Mouse (Mus musculus): ENCODE results near the gene Grin3b. TPM values are rescaled to one million over a fixed set of nuclear protein-coding genes. Genes with fewer than 3 reads are reported as not detected.

Grin3b gene
- polyA plus RNA-seq, 1 experiment from 2014 or later, result 0.43 TPM

DNA sequence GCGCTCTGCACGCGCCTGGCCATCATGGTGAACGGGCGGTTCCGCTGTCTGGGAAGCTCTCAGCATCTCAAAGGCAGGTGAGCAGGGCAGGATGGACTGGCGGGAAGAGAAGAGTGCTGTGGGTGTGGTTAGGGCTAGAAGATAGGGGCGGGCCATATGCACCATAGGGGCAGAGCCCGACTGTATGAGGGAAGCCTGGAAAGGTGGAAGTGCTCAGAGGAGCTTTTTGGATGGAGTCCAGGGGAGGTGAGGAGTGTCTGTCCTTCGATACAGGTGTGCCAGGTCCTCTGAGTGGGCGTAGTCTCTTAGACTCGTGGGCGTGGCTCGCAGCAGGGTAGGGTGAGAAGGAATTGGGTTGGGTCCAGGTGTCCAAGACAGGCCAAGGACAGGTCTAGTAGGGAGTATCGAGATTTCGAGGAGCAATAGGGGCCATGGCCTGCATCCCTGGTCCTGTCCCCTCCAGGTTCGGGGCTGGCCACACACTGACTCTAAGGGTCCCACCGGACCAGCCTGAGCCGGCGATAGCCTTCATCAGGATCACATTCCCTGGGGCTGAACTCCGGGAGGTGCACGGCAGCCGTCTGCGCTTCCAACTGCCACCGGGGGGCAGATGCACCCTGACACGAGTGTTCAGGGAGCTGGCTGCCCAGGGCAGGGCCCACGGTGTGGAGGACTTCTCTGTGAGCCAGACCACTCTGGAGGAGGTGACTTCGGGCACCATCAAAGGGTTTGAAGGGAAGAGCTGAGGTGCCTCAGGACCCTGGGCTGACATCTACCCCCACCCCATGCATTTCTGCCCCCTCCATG, 44.2 kb downstream of the Grin3b start:
- H3K4me1 ChIP-seq (ENCODE audit: control insufficient read depth, insufficient read depth, low read length), result no peaks in the 10 kb centered on the region
- H3K27me3 ChIP-seq (ENCODE audit: control insufficient read depth, insufficient read depth, low read length), result peaks cover 36% of the 10 kb centered on the region
- H3K36me3 ChIP-seq (ENCODE audit: control insufficient read depth, insufficient read depth, low read length), result peaks cover 14% of the 10 kb centered on the region; the same call in 1 of the 2 replicates
- H3K27ac ChIP-seq (ENCODE audit: low read depth, low read length), result no peak overlapping the region
- 22% methylated on average over 28 of the region's 28 CpGs for WGBS
- ATAC-seq (ENCODE audit: low read depth), result no peak
- H3K9ac ChIP-seq (replicated peaks; ENCODE audit: low read depth, low read length), result no peak overlapping the region
- H3K9me3 ChIP-seq (ENCODE audit: control insufficient read depth, low read length), result no peaks in the 10 kb centered on the region
- H3K4me3 ChIP-seq (ENCODE audit: low read depth, low read length), result no peak overlapping the region
- no peak overlapping the region for H3K4me2 ChIP-seq (ENCODE audit: low read depth, low read length)

DNA sequence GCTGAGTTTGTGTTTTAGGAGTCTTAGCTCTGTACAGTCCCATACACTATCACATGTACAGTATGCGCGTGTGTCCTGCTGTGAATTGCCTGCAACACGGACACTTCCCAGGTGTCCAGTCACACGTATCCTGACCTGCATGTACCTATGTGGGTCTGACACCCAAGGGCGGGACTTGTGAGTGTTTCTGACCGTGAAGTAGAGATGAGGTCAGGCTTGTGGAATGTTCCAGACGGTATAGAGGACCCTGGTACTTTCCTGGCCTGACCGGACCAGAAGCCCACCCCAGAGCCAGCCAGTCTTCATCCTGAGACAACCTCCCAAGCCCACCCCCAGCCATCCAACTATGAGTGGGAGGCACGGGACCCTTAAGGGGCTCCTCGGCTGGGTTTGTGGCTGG, 45.1 kb downstream of the Grin3b start:
- Histone ChIP-seq H3K4me2 (ENCODE audit: low read depth, low read length) (no peak overlapping the region), H3K4me1 (ENCODE audit: control insufficient read depth, insufficient read depth, low read length) (no peaks in the 10 kb centered on the region), H3K4me3 (ENCODE audit: low read depth, low read length) (no peak overlapping the region), H3K27me3 (ENCODE audit: control insufficient read depth, insufficient read depth, low read length) (peaks cover 42% of the 10 kb centered on the region), H3K36me3 (ENCODE audit: control insufficient read depth, insufficient read depth, low read length) (peaks cover 9% of the 10 kb centered on the region; the same call in 1 of the 2 replicates), H3K9me3 (ENCODE audit: control insufficient read depth, low read length) (no peaks in the 10 kb centered on the region), H3K27ac (ENCODE audit: low read depth, low read length) (no peak overlapping the region), H3K9ac (replicated peaks; ENCODE audit: low read depth, low read length) (no peak overlapping the region)
- 85% methylated on average over 10 of the region's 10 CpGs for WGBS
- ATAC-seq (ENCODE audit: low read depth), result no peak

DNA sequence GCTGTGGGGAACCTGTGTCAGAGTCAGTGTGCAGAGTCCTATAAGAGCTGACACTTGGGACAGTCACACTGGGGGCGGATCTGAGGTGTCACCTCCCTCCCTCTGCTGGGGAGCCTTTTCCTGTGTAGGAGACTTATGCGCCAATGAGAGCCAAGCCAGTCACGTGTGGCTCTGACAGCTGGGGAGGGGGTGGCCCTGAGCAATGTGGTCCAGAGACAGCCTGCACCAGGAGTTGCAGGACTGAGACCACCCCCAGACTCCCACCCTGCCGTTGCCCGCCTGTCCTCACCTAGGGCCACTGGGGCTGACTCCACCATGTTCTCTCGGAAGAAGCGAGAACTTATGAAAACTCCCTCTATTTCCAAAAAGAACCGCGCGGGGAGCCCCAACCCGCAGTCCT, 46.0 kb downstream of the Grin3b start, which contains the start of gene Arhgap45:
Gene Arhgap45 (plus strand): TSS at position 143 of the 400 bp plus-strand sequence.
- Histone ChIP-seq H3K27ac (ENCODE audit: low read depth, low read length) (no peak within 1 kb of the TSS), H3K36me3 (ENCODE audit: control insufficient read depth, insufficient read depth, low read length) (0 out of 2 replicates have a peak, but pooled peaks cover 4% of the 10 kb centered on the region), H3K27me3 (ENCODE audit: control insufficient read depth, insufficient read depth, low read length) (peaks cover 43% of the 10 kb centered on the region), H3K9ac (replicated peaks; ENCODE audit: low read depth, low read length) (no peak within 1 kb of the TSS), H3K4me1 (ENCODE audit: control insufficient read depth, insufficient read depth, low read length) (no peaks in the 10 kb centered on the region), H3K4me3 (ENCODE audit: low read depth, low read length) (no peak within 1 kb of the TSS), H3K9me3 (ENCODE audit: control insufficient read depth, low read length) (no peaks in the 10 kb centered on the region), H3K4me2 (ENCODE audit: low read depth, low read length) (no peak within 1 kb of the TSS)
- WGBS, result 63% methylated on average over 11 of the region's 11 CpGs
- ATAC-seq (ENCODE audit: low read depth), result no peak

DNA sequence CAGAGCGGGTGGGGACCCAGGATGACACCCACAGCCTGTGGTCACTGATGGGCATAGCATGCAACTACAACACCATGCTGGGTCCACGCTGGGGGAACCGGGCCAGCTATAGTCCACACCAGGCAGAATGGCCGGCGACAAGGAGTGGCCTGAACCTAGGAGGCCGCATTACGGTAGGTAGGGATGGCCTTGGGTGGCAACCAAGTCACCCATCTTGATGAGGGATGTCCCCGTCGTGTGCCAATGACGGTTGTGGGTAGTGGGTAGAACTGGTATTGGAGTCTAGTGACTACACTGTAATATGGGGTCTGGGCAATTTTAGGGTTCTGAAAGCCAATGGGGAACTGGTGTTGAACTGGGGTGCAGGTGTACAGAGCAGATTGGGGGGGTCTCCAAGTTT, 46.4 kb downstream of the Grin3b start:
- ATAC-seq (ENCODE audit: low read depth), result no peak

DNA sequence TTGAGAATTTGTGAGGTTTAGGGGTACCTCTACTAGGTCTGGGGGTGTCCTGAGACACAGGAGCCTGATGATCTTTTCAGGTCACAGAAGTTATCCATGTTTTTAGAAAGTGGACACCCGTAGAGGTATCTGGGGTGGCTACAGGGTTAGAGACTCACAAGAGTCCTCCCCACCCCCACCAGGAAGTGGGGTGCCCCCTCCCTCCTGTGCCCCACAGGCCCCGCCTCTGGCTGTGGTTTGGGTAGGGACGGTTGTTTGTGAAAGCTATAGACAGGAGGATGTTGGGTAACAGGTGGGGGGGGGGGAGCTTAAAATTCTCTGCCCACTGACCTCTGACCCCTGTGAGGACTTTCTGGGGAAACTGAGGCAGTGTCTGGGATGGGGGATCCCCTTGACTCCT, 46.8 kb downstream of the Grin3b start:
- H3K27ac ChIP-seq (ENCODE audit: low read depth, low read length), result no peak overlapping the region
- no peak for ATAC-seq (ENCODE audit: low read depth)
- no peak overlapping the region for H3K9ac ChIP-seq (replicated peaks; ENCODE audit: low read depth, low read length)
- peaks cover 41% of the 10 kb centered on the region for H3K27me3 ChIP-seq (ENCODE audit: control insufficient read depth, insufficient read depth, low read length)
- WGBS, result 67% methylated on average over 2 of the region's 3 CpGs
- no peak overlapping the region for H3K4me2 ChIP-seq (ENCODE audit: low read depth, low read length)
- no peaks in the 10 kb centered on the region for H3K4me1 ChIP-seq (ENCODE audit: control insufficient read depth, insufficient read depth, low read length)
- no peaks in the 10 kb centered on the region for H3K36me3 ChIP-seq (ENCODE audit: control insufficient read depth, insufficient read depth, low read length)
- no peak overlapping the region for H3K4me3 ChIP-seq (ENCODE audit: low read depth, low read length)
- H3K9me3 ChIP-seq (ENCODE audit: control insufficient read depth, low read length), result no peaks in the 10 kb centered on the region

More for the DNA sequence above, 46.4 kb downstream of the Grin3b start:
- Histone ChIP-seq H3K4me2 (ENCODE audit: low read depth, low read length) (no peak overlapping the region), H3K4me1 (ENCODE audit: control insufficient read depth, insufficient read depth, low read length) (no peaks in the 10 kb centered on the region), H3K9ac (replicated peaks; ENCODE audit: low read depth, low read length) (no peak overlapping the region), H3K4me3 (ENCODE audit: low read depth, low read length) (no peak overlapping the region), H3K9me3 (ENCODE audit: control insufficient read depth, low read length) (no peaks in the 10 kb centered on the region), H3K27me3 (ENCODE audit: control insufficient read depth, insufficient read depth, low read length) (peaks cover 43% of the 10 kb centered on the region), H3K36me3 (ENCODE audit: control insufficient read depth, insufficient read depth, low read length) (0 out of 2 replicates have a peak, but pooled peaks cover 4% of the 10 kb centered on the region), H3K27ac (ENCODE audit: low read depth, low read length) (no peak overlapping the region)
- 88% methylated on average over 10 of the region's 10 CpGs for WGBS

DNA sequence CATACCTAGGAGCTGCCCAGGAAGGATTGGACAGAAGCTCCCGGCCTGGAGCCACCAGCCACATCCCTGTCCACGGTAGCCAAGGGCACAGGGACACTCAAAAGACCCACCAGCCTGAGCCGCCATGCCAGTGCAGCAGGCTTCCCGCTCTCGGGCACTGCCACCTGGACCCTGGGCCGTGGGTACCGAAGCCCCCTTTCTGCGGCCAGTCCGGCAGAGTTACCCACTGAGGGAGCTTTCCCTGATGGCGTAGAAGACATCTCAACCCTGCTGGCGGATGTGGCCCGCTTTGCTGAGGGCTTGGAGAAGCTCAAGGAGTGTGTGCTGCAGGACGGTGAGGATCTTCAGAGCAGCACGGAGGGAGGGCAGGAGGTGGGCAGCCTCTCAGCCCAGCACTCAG, 47.3 kb downstream of the Grin3b start:
- Histone ChIP-seq H3K4me3 (ENCODE audit: low read depth, low read length) (no peak overlapping the region), H3K9ac (replicated peaks; ENCODE audit: low read depth, low read length) (no peak overlapping the region; the same call in 1 of the 2 replicates), H3K27me3 (ENCODE audit: control insufficient read depth, insufficient read depth, low read length) (peaks cover 39% of the 10 kb centered on the region), H3K4me2 (ENCODE audit: low read depth, low read length) (no peak overlapping the region), H3K4me1 (ENCODE audit: control insufficient read depth, insufficient read depth, low read length) (no peaks in the 10 kb centered on the region), H3K9me3 (ENCODE audit: control insufficient read depth, low read length) (no peaks in the 10 kb centered on the region), H3K36me3 (ENCODE audit: control insufficient read depth, insufficient read depth, low read length) (no peaks in the 10 kb centered on the region), H3K27ac (ENCODE audit: low read depth, low read length) (no peak overlapping the region)
- WGBS, result 85% methylated on average over 14 of the region's 14 CpGs
- no peak for ATAC-seq (ENCODE audit: low read depth)

DNA sequence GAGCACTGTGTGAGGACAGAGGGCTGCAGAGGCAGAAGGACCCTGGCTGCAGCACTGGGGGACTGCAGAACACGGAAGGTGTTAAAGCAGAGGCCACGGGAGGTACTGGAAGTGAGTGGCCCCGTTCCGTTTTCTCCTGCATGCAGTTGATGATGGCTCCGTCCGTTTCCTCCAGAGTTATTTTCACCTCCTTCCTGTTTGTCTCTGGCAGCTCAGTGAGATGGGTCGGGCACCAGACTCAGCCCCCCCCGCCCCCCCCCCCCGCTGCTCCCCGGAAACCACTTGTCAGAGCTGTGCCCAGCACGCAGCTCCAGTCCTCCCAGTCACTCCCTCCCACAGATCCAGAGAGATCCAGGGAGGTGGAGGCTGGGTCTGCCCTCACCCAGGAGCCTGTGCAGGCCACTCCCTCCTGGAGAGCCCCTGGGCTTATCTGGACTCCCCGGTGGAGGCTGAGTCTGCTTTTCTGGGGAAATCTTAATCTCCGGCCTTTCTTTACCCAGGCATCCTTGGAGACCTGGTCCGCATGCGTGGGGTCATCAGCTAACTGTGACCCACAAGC, 48.3 kb downstream of the Grin3b start:
- Histone ChIP-seq H3K4me2 (ENCODE audit: low read depth, low read length) (no peak overlapping the region), H3K9ac (replicated peaks; ENCODE audit: low read depth, low read length) (no peak overlapping the region), H3K4me1 (ENCODE audit: control insufficient read depth, insufficient read depth, low read length) (no peaks in the 10 kb centered on the region), H3K4me3 (ENCODE audit: low read depth, low read length) (no peak overlapping the region), H3K27ac (ENCODE audit: low read depth, low read length) (no peak overlapping the region), H3K9me3 (ENCODE audit: control insufficient read depth, low read length) (no peaks in the 10 kb centered on the region), H3K36me3 (ENCODE audit: control insufficient read depth, insufficient read depth, low read length) (no peaks in the 10 kb centered on the region), H3K27me3 (ENCODE audit: control insufficient read depth, insufficient read depth, low read length) (peaks cover 30% of the 10 kb centered on the region)
- WGBS, result 12% methylated on average over 12 of the region's 15 CpGs
- ATAC-seq (ENCODE audit: low read depth), result no peak

DNA sequence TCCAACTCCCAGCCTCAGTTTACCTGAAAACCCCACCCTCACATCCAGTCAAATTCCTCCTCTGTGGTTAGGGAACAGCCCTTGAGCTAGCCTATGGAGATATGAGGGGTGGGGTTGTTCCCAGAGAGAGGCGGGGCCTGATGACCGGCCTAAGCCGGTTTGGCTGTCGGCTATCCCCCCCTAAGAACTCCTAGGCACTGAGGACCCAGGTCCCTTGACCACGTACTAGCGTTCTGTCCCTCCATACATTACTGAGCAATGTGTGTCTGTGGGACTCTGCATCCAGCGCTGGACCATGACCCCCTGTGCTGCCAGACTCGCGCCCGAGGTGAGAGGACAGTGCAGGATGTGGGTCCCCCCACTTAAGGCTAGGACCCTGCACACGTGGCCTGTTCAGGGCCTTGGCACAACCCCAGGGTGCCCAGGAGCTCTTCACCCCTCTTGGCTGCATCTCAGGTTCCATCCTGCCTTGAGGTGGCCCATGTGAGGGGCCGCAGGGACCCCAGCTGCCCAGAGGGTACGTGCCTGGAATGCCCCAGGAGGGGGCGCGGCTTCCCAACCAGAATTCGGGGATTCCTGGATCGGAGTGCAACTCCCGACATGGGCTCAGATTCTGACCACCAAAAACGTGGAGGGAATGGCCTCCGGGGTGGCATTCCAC, 49.1 kb downstream of the Grin3b start:
- 9% methylated on average over 20 of the region's 20 CpGs for WGBS
- no peak overlapping the region for H3K4me3 ChIP-seq (ENCODE audit: low read depth, low read length)

DNA sequence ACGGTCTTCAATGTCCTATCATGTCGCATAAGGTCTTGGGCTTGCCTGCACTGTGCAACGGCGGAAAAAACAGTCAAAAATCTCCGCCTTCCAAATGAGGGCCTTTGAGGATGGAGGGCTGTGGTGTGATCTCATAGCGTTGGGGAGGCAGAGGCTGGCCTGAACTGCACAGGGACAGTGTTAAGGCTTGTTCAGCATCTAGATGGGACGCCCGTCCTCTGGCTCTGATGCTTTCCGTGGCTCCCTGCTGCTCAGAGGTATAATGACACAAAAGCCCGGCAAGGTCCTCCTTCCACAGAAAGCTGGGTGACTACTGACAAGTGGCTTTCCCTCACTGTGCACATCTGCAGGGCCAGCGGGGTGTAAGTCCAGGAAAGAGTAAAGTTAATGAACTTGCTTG, 49.7 kb downstream of the Grin3b start:
- WGBS, result 25% methylated on average over 11 of the region's 11 CpGs
- no peaks in the 10 kb centered on the region for H3K36me3 ChIP-seq (ENCODE audit: control insufficient read depth, insufficient read depth, low read length)
- no peak overlapping the region for H3K9ac ChIP-seq (replicated peaks; ENCODE audit: low read depth, low read length)
- no peak overlapping the region for H3K4me3 ChIP-seq (ENCODE audit: low read depth, low read length)
- H3K27me3 ChIP-seq (ENCODE audit: control insufficient read depth, insufficient read depth, low read length), result peaks cover 18% of the 10 kb centered on the region
- no peaks in the 10 kb centered on the region for H3K4me1 ChIP-seq (ENCODE audit: control insufficient read depth, insufficient read depth, low read length)
- no peak for ATAC-seq (ENCODE audit: low read depth)
- no peak overlapping the region for H3K4me2 ChIP-seq (ENCODE audit: low read depth, low read length)
- no peak overlapping the region for H3K27ac ChIP-seq (ENCODE audit: low read depth, low read length)
- H3K9me3 ChIP-seq (ENCODE audit: control insufficient read depth, low read length), result no peaks in the 10 kb centered on the region

More for the DNA sequence above, 49.1 kb downstream of the Grin3b start:
- ATAC-seq (ENCODE audit: low read depth), result peak; percentile 25
- no peak overlapping the region for H3K9ac ChIP-seq (replicated peaks; ENCODE audit: low read depth, low read length)
- no peaks in the 10 kb centered on the region for H3K36me3 ChIP-seq (ENCODE audit: control insufficient read depth, insufficient read depth, low read length)
- H3K4me2 ChIP-seq (ENCODE audit: low read depth, low read length), result 0 out of 2 replicates have a peak overlapping the region, but pooled peaks have one; percentile 4
- H3K27me3 ChIP-seq (ENCODE audit: control insufficient read depth, insufficient read depth, low read length), result peaks cover 22% of the 10 kb centered on the region
- no peaks in the 10 kb centered on the region for H3K9me3 ChIP-seq (ENCODE audit: control insufficient read depth, low read length)
- H3K27ac ChIP-seq (ENCODE audit: low read depth, low read length), result no peak overlapping the region
- no peaks in the 10 kb centered on the region for H3K4me1 ChIP-seq (ENCODE audit: control insufficient read depth, insufficient read depth, low read length)
